Mouse (Mus musculus): ENCODE data around the gene Fgf3.

- TF ChIP-seq CTCF (conservative IDR thresholded peaks at IDR 0.05; ENCODE audit: insufficient read depth, insufficient read length, low read depth, low read length) (no peak), POLR2A (IDR thresholded peaks at IDR 0.05; ENCODE audit: low read depth, low read length) (no peak)
These were observed 40.7 kb upstream of the Fgf3 start for GRCm38 (mm10) chr7:144796986-144797735.

All from kidney, adult 2 months (tissue).